Mouse (Mus musculus): ENCODE results near the gene Gm49450.

DNA sequence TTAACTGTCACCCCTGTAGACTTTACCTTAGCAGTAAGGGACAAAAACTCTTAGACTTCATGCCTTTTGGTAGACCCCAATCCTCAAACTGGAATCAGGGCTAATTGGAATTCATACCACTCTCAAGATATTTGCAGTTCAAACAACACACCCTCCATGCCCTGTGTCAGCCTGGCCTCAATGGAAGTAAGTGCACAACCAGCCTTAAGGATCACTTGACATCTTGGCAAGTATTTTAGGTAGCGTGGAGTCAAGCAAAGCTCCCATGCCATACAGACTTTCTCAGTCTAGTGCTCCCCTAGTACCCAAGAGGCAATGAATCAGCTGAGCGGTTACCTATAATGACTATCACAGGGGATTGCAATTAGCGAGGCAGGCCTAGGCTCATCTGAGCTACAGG lies 22.4 kb downstream of the Gm49450 start:
- no peak for TF ChIP-seq POLR2A (IDR thresholded peaks at IDR 0.05; ENCODE audit: control insufficient read depth, extremely low read depth, insufficient read depth, low read length, poor library complexity)
- no peak for TF ChIP-seq CTCF (IDR thresholded peaks at IDR 0.05; ENCODE audit: borderline replicate concordance, control insufficient read depth, extremely low read depth, insufficient read depth, low read length, poor library complexity)
